Mouse (Mus musculus) kidney, embryonic 16.5 days (tissue): ENCODE data around the gene 2900011O08Rik. TPM values are rescaled to one million over a fixed set of nuclear protein-coding genes. Genes with fewer than 3 reads are reported as not detected.

Experiments used
- ATAC-seq: fragments of 200-750 bp; cut with Nextera tagmentation; 2 replicates; pipeline ENCODE4 v1.8.0; 2017; ENCODE audit warnings: moderate TSS enrichment; ENCODE audit not compliant: low FRiP score, low TSS enrichment
- H3K27ac ChIP-seq: fragments of 300-500 bp; sonication (generic); 2 replicates; pipeline ENCODE4 v1.5.1; 2014; ENCODE audit warnings: low read length
- H3K27me3 ChIP-seq: fragments of 300-500 bp; sonication (generic); 2 replicates; pipeline ENCODE4 v1.6.1; 2014; ENCODE audit warnings: low read length, control low read depth, mixed read lengths; ENCODE audit not compliant: insufficient read depth
- H3K36me3 ChIP-seq: fragments of 300-500 bp; sonication (generic); 2 replicates; pipeline ENCODE4 v1.6.1; 2014; ENCODE audit warnings: low read length, control low read depth, mixed read lengths; ENCODE audit not compliant: insufficient read depth
- H3K4me1 ChIP-seq: fragments of 300-500 bp; sonication (generic); 2 replicates; pipeline ENCODE4 v1.6.1; 2014; ENCODE audit warnings: low read length, control low read depth, mixed read lengths; ENCODE audit not compliant: insufficient read depth
- H3K4me2 ChIP-seq: fragments of 300-500 bp; sonication (generic); replicated peaks from 2 replicates; pipeline ENCODE4 v1.6.1; 2014; ENCODE audit warnings: low read depth, low read length
- H3K4me3 ChIP-seq: fragments of 300-500 bp; sonication (generic); 2 replicates; pipeline ENCODE4 v1.5.1; 2014; ENCODE audit warnings: mild to moderate bottlenecking, low read length
- H3K9ac ChIP-seq: fragments of 300-500 bp; sonication (generic); replicated peaks from 2 replicates; pipeline ENCODE4 v1.6.1; 2014; ENCODE audit warnings: low read length
- H3K9me3 ChIP-seq: fragments of 300-500 bp; sonication (generic); 2 replicates; pipeline ENCODE4 v1.6.1; 2016; ENCODE audit warnings: low read length, control low read depth
- WGBS: fragments of 180-500 bp; shearing (Covaris S2); extraction: QIAGEN DNeasy Blood & Tissue Kit; methylation state at CpG from one replicate; pipeline ENCODE4 v1.1.7; 2014; 5-methylcytosine and 5-hydroxymethylcytosine counted together
- polyA plus RNA-seq: library from polyadenylated mRNA; unstranded; fragments of >200 nt; fragmentation: Nextera tagmentation; extraction: Ambion mirVana; gene quantifications from 2 replicates; pipeline ENCODE4 v1.2.1, GENCODE M21; 2015

The 2900011O08Rik gene
- polyA plus RNA-seq, 1 experiment from 2014 or later = 1.7 TPM

- Histone ChIP-seq H3K9ac (no peak overlapping the region), H3K27ac (no peak overlapping the region), H3K4me2 (no peak overlapping the region), H3K27me3 (no peaks in the 10 kb centered on the region), H3K4me1 (no peaks in the 10 kb centered on the region), H3K36me3 (peaks cover 59% of the 10 kb centered on the region), H3K4me3 (no peak overlapping the region), H3K9me3 (no peaks in the 10 kb centered on the region)
- no peak for ATAC-seq
These were observed 136.2 kb downstream of the 2900011O08Rik start for GRCm38 (mm10) chr16:14122586-14122985.

- peaks cover 55% of the 10 kb centered on the region for H3K36me3 ChIP-seq
- 88% methylated on average over 2 of the region's 2 CpGs for WGBS
- H3K4me1 ChIP-seq = no peaks in the 10 kb centered on the region
- ATAC-seq = no peak
- H3K4me3 ChIP-seq = no peak overlapping the region
- no peaks in the 10 kb centered on the region for H3K9me3 ChIP-seq
- no peak overlapping the region for H3K27ac ChIP-seq
- no peaks in the 10 kb centered on the region for H3K27me3 ChIP-seq
- H3K4me2 ChIP-seq = no peak overlapping the region
- H3K9ac ChIP-seq = no peak overlapping the region
These were observed 137.5 kb downstream of the 2900011O08Rik start for GRCm38 (mm10) chr16:14123901-14124300.

GRCm38 (mm10) chr16:14124709-14125108, 138.3 kb downstream of the 2900011O08Rik start:
- 94% methylated on average over 7 of the region's 7 CpGs for WGBS
- Histone ChIP-seq H3K36me3 (peaks cover 61% of the 10 kb centered on the region), H3K4me2 (no peak overlapping the region), H3K9ac (no peak overlapping the region), H3K4me1 (no peaks in the 10 kb centered on the region), H3K9me3 (no peaks in the 10 kb centered on the region), H3K4me3 (no peak overlapping the region), H3K27ac (no peak overlapping the region), H3K27me3 (no peaks in the 10 kb centered on the region)
- ATAC-seq = no peak

GRCm38 (mm10) chr16:14125253-14125652, 138.8 kb downstream of the 2900011O08Rik start:
- Histone ChIP-seq H3K4me3 (no peak overlapping the region), H3K9ac (no peak overlapping the region), H3K4me2 (no peak overlapping the region), H3K27ac (no peak overlapping the region), H3K27me3 (no peaks in the 10 kb centered on the region), H3K4me1 (no peaks in the 10 kb centered on the region), H3K36me3 (peaks cover 63% of the 10 kb centered on the region), H3K9me3 (no peaks in the 10 kb centered on the region)
- ATAC-seq = no peak
- WGBS = 85% methylated on average over 1 of the region's 1 CpGs

GRCm38 (mm10) chr16:14128977-14129376, 142.6 kb downstream of the 2900011O08Rik start:
- H3K36me3 ChIP-seq = peaks cover 54% of the 10 kb centered on the region
- H3K9ac ChIP-seq = no peak overlapping the region
- H3K9me3 ChIP-seq = no peaks in the 10 kb centered on the region
- ATAC-seq = no peak
- no peak overlapping the region for H3K27ac ChIP-seq
- no peaks in the 10 kb centered on the region for H3K4me1 ChIP-seq
- H3K27me3 ChIP-seq = no peaks in the 10 kb centered on the region
- H3K4me3 ChIP-seq = no peak overlapping the region
- no peak overlapping the region for H3K4me2 ChIP-seq

- Histone ChIP-seq H3K9me3 (no peaks in the 10 kb centered on the region), H3K4me2 (no peak overlapping the region), H3K36me3 (peaks cover 40% of the 10 kb centered on the region), H3K27me3 (no peaks in the 10 kb centered on the region), H3K4me3 (no peak overlapping the region), H3K4me1 (no peaks in the 10 kb centered on the region), H3K9ac (no peak overlapping the region), H3K27ac (no peak overlapping the region)
- ATAC-seq = no peak
- 95% methylated on average over 7 of the region's 7 CpGs for WGBS
These were observed 144.4 kb downstream of the 2900011O08Rik start for GRCm38 (mm10) chr16:14130796-14131195.

GRCm38 (mm10) chr16:14131376-14131775, 145.0 kb downstream of the 2900011O08Rik start:
- H3K4me2 ChIP-seq = no peak overlapping the region
- WGBS = 83% methylated on average over 3 of the region's 3 CpGs
- ATAC-seq = peak; percentile 23; the same call in 1 of the 2 replicates
- H3K4me1 ChIP-seq = no peaks in the 10 kb centered on the region
- peaks cover 42% of the 10 kb centered on the region for H3K36me3 ChIP-seq
- no peaks in the 10 kb centered on the region for H3K9me3 ChIP-seq
- H3K27ac ChIP-seq = no peak overlapping the region
- no peak overlapping the region for H3K9ac ChIP-seq
- H3K27me3 ChIP-seq = no peaks in the 10 kb centered on the region
- H3K4me3 ChIP-seq = no peak overlapping the region

GRCm38 (mm10) chr16:14131838-14132237, 145.4 kb downstream of the 2900011O08Rik start:
- peaks cover 47% of the 10 kb centered on the region for H3K36me3 ChIP-seq
- no peaks in the 10 kb centered on the region for H3K9me3 ChIP-seq
- no peak overlapping the region for H3K9ac ChIP-seq
- H3K4me2 ChIP-seq = no peak overlapping the region
- H3K27ac ChIP-seq = no peak overlapping the region
- H3K4me1 ChIP-seq = no peaks in the 10 kb centered on the region
- no peak overlapping the region for H3K4me3 ChIP-seq
- no peaks in the 10 kb centered on the region for H3K27me3 ChIP-seq
- 87% methylated on average over 5 of the region's 5 CpGs for WGBS
- no peak for ATAC-seq

GRCm38 (mm10) chr16:14135014-14135413, 148.6 kb downstream of the 2900011O08Rik start:
- no peak overlapping the region for H3K4me2 ChIP-seq
- H3K27ac ChIP-seq = no peak overlapping the region
- no peaks in the 10 kb centered on the region for H3K9me3 ChIP-seq
- no peaks in the 10 kb centered on the region for H3K27me3 ChIP-seq
- ATAC-seq = no peak
- no peak overlapping the region for H3K4me3 ChIP-seq
- no peak overlapping the region for H3K9ac ChIP-seq
- WGBS = 89% methylated on average over 2 of the region's 2 CpGs
- peaks cover 61% of the 10 kb centered on the region for H3K36me3 ChIP-seq
- H3K4me1 ChIP-seq = no peaks in the 10 kb centered on the region

- 86% methylated on average over 1 of the region's 1 CpGs for WGBS
- Histone ChIP-seq H3K4me2 (no peak overlapping the region), H3K4me1 (no peaks in the 10 kb centered on the region), H3K4me3 (no peak overlapping the region), H3K27ac (no peak overlapping the region), H3K9me3 (no peaks in the 10 kb centered on the region), H3K27me3 (no peaks in the 10 kb centered on the region), H3K36me3 (peaks cover 61% of the 10 kb centered on the region), H3K9ac (no peak overlapping the region)
- no peak for ATAC-seq
These were observed 151.7 kb downstream of the 2900011O08Rik start for GRCm38 (mm10) chr16:14137976-14138561.
